Mouse (Mus musculus) heart, adult 2 months (tissue): ENCODE data around the gene Mkrn2os. TPM values are rescaled to one million over a fixed set of nuclear protein-coding genes. Genes with fewer than 3 reads are reported as not detected.

Experiments used
- DNase-seq, 2 experiments: peaks; one replicate each; pipeline ENCODE4 v3.0.0; 2021
- H3K27ac ChIP-seq: fragments of 200-600 bp; 2 replicates; pipeline ENCODE4 v1.8.1; 2022
- H3K27me3 ChIP-seq: fragments of 200-500 bp; 2 replicates; pipeline ENCODE4 v1.6.1; 2012; ENCODE audit warnings: mild to moderate bottlenecking, low read length, inconsistent platforms, mixed read lengths; ENCODE audit not compliant: control insufficient read depth, insufficient read depth
- H3K36me3 ChIP-seq: fragments of 200-500 bp; 2 replicates; pipeline ENCODE4 v1.6.1; 2012; ENCODE audit warnings: low read length, inconsistent platforms; ENCODE audit not compliant: control insufficient read depth, insufficient read depth
- H3K4me1 ChIP-seq: fragments of 200-500 bp; 2 replicates; pipeline ENCODE4 v1.6.1; 2011; ENCODE audit warnings: low read length; ENCODE audit not compliant: control insufficient read depth, insufficient read depth
- H3K4me3 ChIP-seq: fragments of 200-600 bp; 2 replicates; pipeline ENCODE4 v1.8.1; 2022
- H3K79me2 ChIP-seq: fragments of 200-500 bp; replicated peaks from 2 replicates; pipeline ENCODE4 v1.6.1; 2012; ENCODE audit warnings: mild to moderate bottlenecking, inconsistent platforms, low read length, moderate library complexity, mixed read lengths; ENCODE audit not compliant: control insufficient read depth, insufficient read depth
- H3K9ac ChIP-seq: fragments of 200-500 bp; 2 replicates; pipeline ENCODE4 v1.6.1; 2012; ENCODE audit warnings: low read depth, mild to moderate bottlenecking, control low read depth, inconsistent platforms, low read length, mixed read lengths
- CTCF ChIP-seq: fragments of 200-600 bp; IDR thresholded peaks from 2 replicates; pipeline ENCODE4 v1.8.1; 2022; ENCODE audit warnings: antibody characterized with exemption, mild to moderate bottlenecking, moderate library complexity
- EP300 ChIP-seq: fragments of 200-500 bp; IDR thresholded peaks from 2 replicates; pipeline ENCODE4 v1.6.1; 2011; ENCODE audit warnings: low read depth, low read length, control low read depth; ENCODE audit not compliant: insufficient read depth
- POLR2A ChIP-seq: fragments of 200-500 bp; IDR thresholded peaks from 2 replicates; pipeline ENCODE4 v1.6.1; 2011; ENCODE audit warnings: mild to moderate bottlenecking, low read depth, low read length, control low read depth; ENCODE audit not compliant: insufficient read depth
- WGBS: fragments of 180-500 bp; shearing (Covaris S2); methylation state at CpG from one replicate; pipeline ENCODE4 v1.1.7; 2018; 5-methylcytosine and 5-hydroxymethylcytosine counted together
- intact Hi-C: fragments of 180-260 bp; cut with DNase I; formaldehyde crosslinking; loops from one replicate; pipeline ENCODE4 v1.15.1; 2025
- polyA plus RNA-seq: library from polyadenylated mRNA; depleted of rRNA; stranded (reverse); fragments of >200 nt; gene quantifications from 2 replicates; pipeline ENCODE4 v1.2.3, GENCODE M21; 2012
- total RNA-seq, 2 experiments: library from RNA; stranded (reverse); gene quantifications; 2 replicates each; pipeline ENCODE4 v1.2.3; 2021

Mkrn2os gene
- total and polyA plus RNA-seq, 3 experiments, result 0.55 to 1.9 (median 0.84) TPM

DNA sequence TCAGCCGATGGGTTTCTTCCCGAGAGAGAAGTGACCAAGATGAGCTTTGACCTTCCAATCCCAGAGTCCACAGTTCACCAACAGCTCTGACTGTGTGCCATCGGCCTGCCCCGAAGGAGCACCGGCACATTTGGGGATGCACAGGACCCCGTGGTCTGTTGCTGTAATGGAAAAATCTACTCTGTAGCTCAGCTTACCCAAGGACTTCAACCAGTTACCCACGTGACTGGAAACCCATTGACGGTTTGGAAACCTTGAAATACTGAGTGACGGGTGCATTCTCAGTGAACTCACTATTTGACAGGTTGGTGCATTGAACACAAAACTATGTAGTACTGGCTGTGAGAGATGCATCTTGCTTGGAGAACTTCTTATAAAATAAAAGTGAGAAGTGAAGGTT lies 14.4 kb downstream of the Mkrn2os start:
- Histone ChIP-seq H3K27me3 (no peaks in the 10 kb centered on the region), H3K79me2 (no peaks in the 10 kb centered on the region), H3K9ac (no peak overlapping the region), H3K4me1 (no peaks in the 10 kb centered on the region), H3K27ac (no peak overlapping the region), H3K4me3 (no peak overlapping the region), H3K36me3 (no peaks in the 10 kb centered on the region)
- intact Hi-C loops, result no loop called here
- WGBS, result 92% methylated on average over 9 of the region's 9 CpGs
- TF ChIP-seq CTCF (no peak), POLR2A (no peak), EP300 (no peak)
- DNase-seq, result no peak

DNA sequence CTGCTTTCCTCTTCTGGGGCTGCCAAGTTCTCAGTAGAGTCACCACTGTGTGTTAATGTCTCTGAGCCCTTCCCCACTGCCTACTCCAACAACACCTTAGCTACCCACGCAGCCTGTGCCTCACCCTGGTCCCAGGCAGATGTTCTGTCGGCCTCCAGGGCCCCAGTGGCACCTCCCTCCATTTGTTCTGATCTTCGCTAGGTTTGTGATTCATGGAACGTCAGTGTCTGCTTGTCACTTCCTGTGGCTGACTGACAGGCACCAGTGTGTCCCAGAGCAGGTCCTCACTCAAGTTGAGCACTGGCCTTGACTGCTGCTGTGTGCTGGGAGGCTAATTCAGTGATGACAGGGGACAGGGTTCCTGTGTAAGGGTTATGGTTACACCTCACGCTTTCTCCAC lies 15.0 kb downstream of the Mkrn2os start:
- Histone ChIP-seq H3K27me3 (no peaks in the 10 kb centered on the region), H3K4me3 (no peak overlapping the region), H3K36me3 (no peaks in the 10 kb centered on the region), H3K27ac (no peak overlapping the region), H3K79me2 (no peaks in the 10 kb centered on the region), H3K4me1 (no peaks in the 10 kb centered on the region), H3K9ac (no peak overlapping the region)
- no peak for DNase-seq
- WGBS, result 74% methylated on average over 5 of the region's 5 CpGs
- intact Hi-C loops, result no loop called here
- no peak for TF ChIP-seq CTCF
- no peak for TF ChIP-seq EP300
- TF ChIP-seq POLR2A, result no peak

DNA sequence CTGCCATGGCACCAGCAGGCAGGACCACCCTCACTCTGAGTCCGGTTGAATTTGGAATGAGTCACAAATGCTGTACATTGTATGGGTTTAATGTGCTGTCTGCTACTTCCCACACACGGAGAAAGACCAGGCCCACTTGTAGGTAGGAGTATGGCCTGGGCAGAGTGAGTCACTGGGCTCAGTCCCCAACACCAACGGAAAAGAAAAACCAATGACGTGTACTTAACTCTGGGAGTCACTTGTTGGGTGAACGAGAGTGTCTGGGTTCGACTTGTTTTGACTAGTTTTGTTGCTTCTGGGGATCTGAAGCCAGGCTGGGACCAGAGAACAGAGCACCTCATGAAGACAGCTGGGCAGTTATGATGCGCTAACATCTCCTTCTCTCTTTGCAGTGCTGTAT lies 18.2 kb downstream of the Mkrn2os start:
- Histone ChIP-seq H3K27ac (no peak overlapping the region), H3K27me3 (no peaks in the 10 kb centered on the region), H3K4me3 (no peak overlapping the region), H3K36me3 (no peaks in the 10 kb centered on the region), H3K4me1 (no peaks in the 10 kb centered on the region), H3K79me2 (no peaks in the 10 kb centered on the region), H3K9ac (no peak overlapping the region)
- TF ChIP-seq EP300 (no peak), CTCF (no peak), POLR2A (no peak)
- DNase-seq, result no peak
- WGBS, result 79% methylated on average over 7 of the region's 7 CpGs
- intact Hi-C loops, result no loop called here

DNA sequence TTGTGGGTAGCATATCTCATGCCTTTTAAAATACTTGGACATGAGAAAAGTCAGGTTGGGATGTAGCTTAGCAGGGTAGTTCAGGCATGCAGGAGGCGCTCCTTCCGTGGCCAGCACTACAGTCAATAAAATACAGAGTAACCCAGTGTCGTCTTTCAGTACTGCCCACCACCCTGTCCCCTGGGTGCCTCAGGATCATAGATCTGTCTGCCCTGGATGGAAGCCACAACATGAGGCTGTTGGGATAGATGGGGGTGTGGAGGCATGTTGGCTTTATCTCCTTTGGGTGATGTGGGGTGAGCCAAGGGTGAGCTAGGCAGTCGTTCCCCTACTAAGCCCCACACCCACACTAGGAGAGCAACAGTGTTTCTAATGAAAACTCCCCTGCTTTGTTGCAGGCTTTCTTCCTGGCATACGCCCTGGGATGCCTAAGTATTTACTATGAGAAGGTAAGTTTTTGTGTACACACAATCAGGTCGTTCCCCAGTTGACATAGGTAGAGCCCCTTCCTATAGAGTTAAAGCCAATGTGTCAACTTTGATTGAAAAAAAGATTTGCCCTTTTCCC lies 26.8 kb downstream of the Mkrn2os start:
- TF ChIP-seq POLR2A (no peak), CTCF (no peak), EP300 (no peak)
- H3K79me2 ChIP-seq, result no peaks in the 10 kb centered on the region
- H3K9ac ChIP-seq, result no peak overlapping the region
- WGBS, result 85% methylated on average over 6 of the region's 6 CpGs
- no peak for DNase-seq
- H3K27ac ChIP-seq, result no peak overlapping the region
- H3K27me3 ChIP-seq, result no peaks in the 10 kb centered on the region
- H3K4me3 ChIP-seq, result no peak overlapping the region
- no peaks in the 10 kb centered on the region for H3K36me3 ChIP-seq
- intact Hi-C loops, result no loop called here
- no peaks in the 10 kb centered on the region for H3K4me1 ChIP-seq

DNA sequence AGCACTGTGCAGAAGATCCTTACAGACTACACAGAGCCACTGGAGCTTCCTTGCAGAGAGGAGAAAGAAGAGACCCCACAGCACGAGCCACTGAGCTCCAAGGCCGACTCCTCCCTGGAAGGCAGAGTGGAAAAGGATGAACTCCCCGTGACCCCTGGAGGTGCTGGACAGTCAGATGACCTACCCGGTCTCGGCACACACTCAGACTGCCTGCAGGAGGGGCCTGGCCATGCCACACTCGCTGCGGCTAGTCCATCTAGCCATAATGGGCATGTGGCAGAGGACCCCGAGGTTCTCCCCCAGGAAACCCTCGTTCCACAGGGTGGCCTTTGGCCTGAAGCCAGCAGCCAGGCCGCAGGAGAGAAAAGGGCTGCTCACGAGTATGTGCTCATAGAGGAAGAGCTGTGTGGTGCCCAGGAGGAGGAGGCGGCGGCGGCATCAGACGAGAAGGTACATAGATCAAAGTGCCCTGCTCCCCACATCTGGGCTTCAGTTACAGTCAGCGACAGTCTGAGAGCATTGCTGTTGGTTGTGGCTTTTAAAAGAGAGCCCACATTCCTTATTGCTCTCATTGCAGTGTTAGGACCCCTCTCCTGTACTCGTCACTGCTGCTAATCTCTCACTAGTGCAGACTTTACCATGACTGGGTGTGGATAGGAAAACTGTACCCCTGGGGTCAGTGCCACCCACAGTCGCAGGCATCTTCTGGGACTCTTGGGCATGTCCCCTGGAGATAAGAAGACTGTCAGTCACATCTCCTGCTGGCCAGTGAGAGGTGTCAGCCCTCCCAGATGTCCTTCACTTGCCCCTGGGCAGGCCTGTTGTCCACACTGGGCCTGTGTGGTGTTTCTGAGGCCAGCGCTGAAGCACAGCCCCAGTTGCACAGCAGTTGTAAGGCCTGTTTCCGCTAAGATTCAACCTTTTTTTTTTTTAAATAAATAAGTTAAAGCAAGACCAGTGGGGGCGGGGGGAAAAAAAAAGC lies 32.4 kb downstream of the Mkrn2os start:
- H3K79me2 ChIP-seq, result no peaks in the 10 kb centered on the region
- DNase-seq, result no peak
- TF ChIP-seq POLR2A (no peak), EP300 (no peak), CTCF (no peak)
- no peaks in the 10 kb centered on the region for H3K36me3 ChIP-seq
- intact Hi-C loops, result no loop called here
- H3K9ac ChIP-seq, result no peak overlapping the region
- H3K4me3 ChIP-seq, result no peak overlapping the region
- H3K4me1 ChIP-seq, result 0 out of 2 replicates have a peak, but pooled peaks cover 1% of the 10 kb centered on the region
- 56% methylated on average over 21 of the region's 21 CpGs for WGBS
- H3K27me3 ChIP-seq, result no peaks in the 10 kb centered on the region
- no peak overlapping the region for H3K27ac ChIP-seq

DNA sequence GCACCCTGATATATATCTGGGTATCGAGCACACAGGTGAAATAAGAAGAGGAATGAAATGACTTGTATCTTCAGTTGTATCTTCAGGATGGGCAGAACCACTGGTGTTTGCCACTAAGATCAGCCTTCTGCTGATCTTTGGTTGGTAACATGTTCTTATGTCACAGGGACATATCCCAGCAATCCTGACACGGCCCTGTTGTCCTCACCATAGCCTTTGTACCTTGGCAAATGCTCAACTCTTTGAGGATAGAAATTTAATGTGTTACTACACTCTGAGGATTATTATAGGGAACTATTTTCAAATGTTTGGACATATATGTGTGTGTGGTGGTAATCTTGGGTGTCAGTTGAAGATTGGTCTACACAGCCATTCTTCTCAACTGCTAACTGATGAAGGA lies 34.2 kb downstream of the Mkrn2os start:
- TF ChIP-seq POLR2A (no peak), CTCF (no peak), EP300 (no peak)
- intact Hi-C loops, result no loop called here
- H3K36me3 ChIP-seq, result no peaks in the 10 kb centered on the region
- 0 out of 2 replicates have a peak, but pooled peaks cover 1% of the 10 kb centered on the region for H3K4me1 ChIP-seq
- no peak overlapping the region for H3K4me3 ChIP-seq
- 99% methylated on average over 2 of the region's 2 CpGs for WGBS
- no peak overlapping the region for H3K9ac ChIP-seq
- no peak for DNase-seq
- H3K79me2 ChIP-seq, result no peaks in the 10 kb centered on the region
- no peak overlapping the region for H3K27ac ChIP-seq
- no peaks in the 10 kb centered on the region for H3K27me3 ChIP-seq
